Mouse (Mus musculus) MEL (cell line): ENCODE results near the gene Gm45753. TPM values are rescaled to one million over a fixed set of nuclear protein-coding genes. Genes with fewer than 3 reads are reported as not detected.

ENCODE experiments used
- DNase-seq: peaks from one replicate; pipeline ENCODE4 v3.0.0; 2011; ENCODE audit warnings: low read depth, low spot score
- H3K27ac ChIP-seq: 2 replicates; pipeline ENCODE4 v1.5.1; 2012; ENCODE audit warnings: low read depth, mild to moderate bottlenecking, control low read depth, low read length, moderate library complexity; ENCODE audit not compliant: control insufficient read depth
- H3K27me3 ChIP-seq, 2 experiments: fragments of 150-350 bp in 1 of 2; sonication (generic) in 1 of 2; 2 replicates each; pipeline ENCODE4 v1.6.1; 2012; ENCODE audit warnings: low read length in 2 of 2, mild to moderate bottlenecking in 2 of 2, improper control_type of control experiment in 1 of 2, moderate library complexity in 1 of 2; ENCODE audit not compliant: insufficient read depth in 2 of 2, control insufficient read depth in 1 of 2
- H3K36me3 ChIP-seq, 2 experiments: 2 replicates each; pipeline ENCODE4 v1.6.1; 2012 to 2014; ENCODE audit warnings: low read length in 2 of 2, improper control_type of control experiment in 1 of 2, inconsistent platforms in 1 of 2, mild to moderate bottlenecking in 1 of 2; ENCODE audit not compliant: insufficient read depth in 2 of 2, control insufficient read depth in 1 of 2
- H3K4me1 ChIP-seq, 2 experiments: fragments of 150-350 bp in 1 of 2; sonication (generic) in 1 of 2; 2 replicates each; pipeline ENCODE4 v1.6.1; 2012; ENCODE audit warnings: low read length in 2 of 2, improper control_type of control experiment in 1 of 2, mild to moderate bottlenecking in 1 of 2; ENCODE audit not compliant: insufficient read depth in 2 of 2, control insufficient read depth in 1 of 2
- H3K4me3 ChIP-seq, 2 experiments: fragments of 150-350 bp in 1 of 2; sonication (generic) in 1 of 2; 2 replicates each; pipeline ENCODE4 v1.5.1; 2012; ENCODE audit warnings: low read depth in 2 of 2, low read length in 2 of 2, mild to moderate bottlenecking in 2 of 2, moderate library complexity in 2 of 2, control low read depth in 1 of 2, improper control_type of control experiment in 1 of 2; ENCODE audit not compliant: control insufficient read depth in 1 of 2, insufficient read depth in 1 of 2
- H3K79me2 ChIP-seq: 2 replicates; pipeline ENCODE4 v1.6.1; 2012; ENCODE audit warnings: mild to moderate bottlenecking, low read length, moderate library complexity; ENCODE audit not compliant: control insufficient read depth, poor library complexity, insufficient read depth
- H3K9ac ChIP-seq: 2 replicates; pipeline ENCODE4 v1.6.1; 2012; ENCODE audit warnings: low read depth, mild to moderate bottlenecking, control low read depth, low read length, moderate library complexity; ENCODE audit not compliant: control insufficient read depth, poor library complexity, severe bottlenecking
- H3K9me3 ChIP-seq: fragments of 150-350 bp; sonication (generic); replicated peaks from 2 replicates; pipeline ENCODE4 v1.6.1; 2012; ENCODE audit warnings: mild to moderate bottlenecking, low read length, improper control_type of control experiment, moderate library complexity; ENCODE audit not compliant: insufficient read depth
- CTCF ChIP-seq, 3 experiments: IDR thresholded peaks in 2 of 3; conservative IDR thresholded peaks in 1 of 3; 2 replicates each; pipeline ENCODE4 v1.5.1; 2011 to 2012; ENCODE audit warnings: low read length in 3 of 3, low read depth in 2 of 3, mild to moderate bottlenecking in 2 of 3, improper control_type of control experiment in 1 of 3, inconsistent platforms in 1 of 3, mixed read lengths in 1 of 3, moderate library complexity in 1 of 3; ENCODE audit not compliant: control insufficient read depth in 1 of 3, insufficient read depth in 1 of 3, poor library complexity in 1 of 3, severe bottlenecking in 1 of 3
- ELF1 ChIP-seq: IDR thresholded peaks from 2 replicates; pipeline ENCODE4 v1.6.1; 2014; ENCODE audit warnings: low read depth, mild to moderate bottlenecking, inconsistent platforms, low read length, improper control_type of control experiment, moderate library complexity
- GABPA ChIP-seq: IDR thresholded peaks from 2 replicates; pipeline ENCODE4 v1.6.1; 2012; ENCODE audit warnings: low read depth, mild to moderate bottlenecking, inconsistent platforms, low read length, improper control_type of control experiment, moderate library complexity
- GATA1 ChIP-seq: IDR thresholded peaks from 2 replicates; pipeline ENCODE4 v1.6.1; 2011; ENCODE audit warnings: low read depth, low read length, improper control_type of control experiment
- HCFC1 ChIP-seq: IDR thresholded peaks from 2 replicates; pipeline ENCODE4 v1.6.1; 2012; ENCODE audit warnings: low read depth, mild to moderate bottlenecking, inconsistent platforms, low read length, improper control_type of control experiment, moderate library complexity
- MAFK ChIP-seq: IDR thresholded peaks from 2 replicates; pipeline ENCODE4 v1.6.1; 2011; ENCODE audit warnings: low read depth, mild to moderate bottlenecking, low read length, improper control_type of control experiment, borderline replicate concordance
- MXI1 ChIP-seq: IDR thresholded peaks from 2 replicates; pipeline ENCODE4 v1.6.1; 2011; ENCODE audit warnings: mild to moderate bottlenecking, low read depth, low read length, improper control_type of control experiment
- MYB ChIP-seq: IDR thresholded peaks from 2 replicates; pipeline ENCODE4 v1.6.1; 2011; ENCODE audit warnings: mild to moderate bottlenecking, low read depth, low read length, improper control_type of control experiment
- MYC ChIP-seq: IDR thresholded peaks from 2 replicates; pipeline ENCODE4 v1.6.1; 2011; ENCODE audit warnings: low read depth, mild to moderate bottlenecking, low read length, improper control_type of control experiment, moderate library complexity
- NRF1 ChIP-seq: IDR thresholded peaks from 2 replicates; pipeline ENCODE4 v1.6.1; 2014; ENCODE audit warnings: low read depth, mild to moderate bottlenecking, inconsistent platforms, low read length, improper control_type of control experiment, moderate library complexity; ENCODE audit not compliant: poor library complexity, insufficient read depth, severe bottlenecking
- RAD21 ChIP-seq: IDR thresholded peaks from 2 replicates; pipeline ENCODE4 v1.6.1; 2011; ENCODE audit warnings: mild to moderate bottlenecking, low read depth, low read length, improper control_type of control experiment
- SIN3A ChIP-seq: IDR thresholded peaks from 2 replicates; pipeline ENCODE4 v1.6.1; 2012; ENCODE audit warnings: low read length, improper control_type of control experiment, inconsistent platforms
- SMC3 ChIP-seq: IDR thresholded peaks from 2 replicates; pipeline ENCODE4 v1.6.1; 2011; ENCODE audit warnings: low read depth, low read length, improper control_type of control experiment
- UBTF ChIP-seq: IDR thresholded peaks from 2 replicates; pipeline ENCODE4 v1.6.1; 2012; ENCODE audit warnings: low read depth, mild to moderate bottlenecking, inconsistent platforms, low read length, improper control_type of control experiment, moderate library complexity, borderline replicate concordance; ENCODE audit not compliant: insufficient read depth
- USF2 ChIP-seq, 2 experiments: IDR thresholded peaks; 2 replicates each; pipeline ENCODE4 v1.6.1; 2011 to 2012; ENCODE audit warnings: improper control_type of control experiment in 2 of 2, low read length in 2 of 2, borderline replicate concordance in 1 of 2, inconsistent platforms in 1 of 2, low read depth in 1 of 2, mild to moderate bottlenecking in 1 of 2; ENCODE audit not compliant: insufficient read depth in 1 of 2
- ZC3H11A ChIP-seq: IDR thresholded peaks from 2 replicates; pipeline ENCODE4 v1.6.1; 2012; ENCODE audit warnings: low read depth, mild to moderate bottlenecking, inconsistent platforms, low read length, improper control_type of control experiment
- polyA plus RNA-seq, 2 experiments: library from polyadenylated mRNA; stranded (reverse) in 1 of 2; unstranded in 1 of 2; fragments of >175 nt in 1 of 2; fragments of >200 nt in 1 of 2; gene quantifications; 2 replicates each; pipeline versions ENCODE4 v1.2.1 to v1.2.4; 2012; ENCODE audit warnings: low replicate concordance in 2 of 2, low read depth in 1 of 2; ENCODE audit not compliant: insufficient read length in 2 of 2, insufficient read depth in 1 of 2, missing spikeins in 1 of 2
- total RNA-seq: library from RNA; depleted of rRNA; stranded (reverse); fragments of 300-350 nt; gene quantifications from 2 replicates; pipeline ENCODE4 v1.2.3, GENCODE M21; 2012

Gm45753 gene
- total and polyA plus RNA-seq, 3 experiments = not detected

DNA sequence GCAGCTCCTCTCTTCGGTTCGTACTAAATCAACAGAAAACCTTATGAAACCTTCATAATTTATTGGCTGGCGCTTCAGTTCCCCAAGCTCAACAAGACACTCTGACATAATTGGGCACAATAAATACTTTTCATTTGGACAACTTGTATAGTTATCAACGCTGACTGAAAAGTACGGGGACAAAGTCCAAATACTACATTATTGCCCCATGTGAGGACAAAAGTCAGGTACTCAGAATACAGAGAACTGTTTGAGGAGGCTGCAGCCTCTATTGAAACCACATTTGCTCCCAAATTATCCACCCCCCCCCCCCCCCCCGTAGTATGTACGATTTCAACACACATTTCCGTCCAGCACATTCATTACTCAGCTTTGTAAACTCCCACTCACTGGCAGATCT is 68.9 kb downstream of the Gm45753 start:
- Histone ChIP-seq H3K36me3 (no peaks in the 10 kb centered on the region), H3K9me3 (no peaks in the 10 kb centered on the region), H3K79me2 (no peaks in the 10 kb centered on the region), H3K4me3 (no peak overlapping the region), H3K27ac (no peak overlapping the region), H3K27me3 (no peaks in the 10 kb centered on the region), H3K9ac (no peak overlapping the region), H3K4me1 (no peaks in the 10 kb centered on the region)
- DNase-seq = no peak
- TF ChIP-seq GATA1 (no peak), ELF1 (no peak), UBTF (no peak), SIN3A (no peak), SMC3 (no peak), HCFC1 (no peak), GABPA (no peak), MAFK (no peak), MYB (no peak), MYC (no peak)

DNA sequence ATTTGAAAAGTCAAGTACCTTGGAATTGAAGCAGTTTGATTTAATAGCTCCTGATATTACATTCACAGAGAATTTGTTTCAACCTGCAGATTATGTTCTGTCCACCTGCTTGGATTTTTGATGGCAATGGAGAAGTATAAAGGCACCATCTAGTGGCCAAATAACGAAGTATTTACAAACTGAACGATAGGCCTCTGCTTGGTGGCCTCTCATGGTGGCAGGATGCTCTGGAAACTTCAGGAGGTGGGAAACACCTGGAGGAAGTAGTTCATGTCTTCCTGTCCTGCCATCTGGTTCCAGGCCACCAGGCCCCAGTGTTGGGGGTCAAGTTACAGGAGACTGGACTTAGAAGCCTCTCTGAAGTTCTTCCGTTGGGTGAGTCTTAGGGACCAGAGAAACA is 70.0 kb downstream of the Gm45753 start:
- peak; percentile 67 for TF ChIP-seq RAD21
- TF ChIP-seq CTCF (IDR thresholded peaks at IDR 0.05 in 2 of 3, conservative IDR thresholded peaks at IDR 0.05 in 1 of 3; ENCODE audit: control insufficient read depth in 1 of 3, insufficient read depth in 1 of 3, low read depth in 2 of 3, low read length in 3 of 3, poor library complexity in 1 of 3, severe bottlenecking in 1 of 3) = peak in 2 of 3 experiments; percentile 21 to 66; a peak in 4 of 6 replicates
- TF ChIP-seq ELF1 = no peak
- peak; percentile 54 for TF ChIP-seq ZC3H11A
- TF ChIP-seq NRF1 = no peak
- no peak for TF ChIP-seq MXI1
- peak; percentile 71 for TF ChIP-seq SMC3
- no peak for TF ChIP-seq USF2 (IDR thresholded peaks at IDR 0.05; ENCODE audit: borderline replicate concordance in 1 of 2, insufficient read depth in 1 of 2, low read depth in 1 of 2, low read length in 2 of 2)
- TF ChIP-seq HCFC1 = no peak
- H3K36me3 ChIP-seq = no peaks in the 10 kb centered on the region
- no peaks in the 10 kb centered on the region for H3K79me2 ChIP-seq
- H3K4me3 ChIP-seq = no peak overlapping the region
- no peaks in the 10 kb centered on the region for H3K9me3 ChIP-seq
- peak; percentile 33 for DNase-seq
- H3K27ac ChIP-seq = no peak overlapping the region
- no peak overlapping the region for H3K9ac ChIP-seq
- no peaks in the 10 kb centered on the region for H3K4me1 ChIP-seq
- H3K27me3 ChIP-seq = no peaks in the 10 kb centered on the region
